Mouse (Mus musculus) spleen, postnatal 4 days (tissue): ENCODE results near the gene Sapcd1.
A peak's percentile ranks its signal among the peaks of the same experiment; 100 is the strongest.
"Not testable (repeated sequence)": the region's sequence is repeated elsewhere in the genome, so short reads cannot be mapped to it uniquely, and the experiment has no call there.

Experiments used
- DNase-seq, 2 experiments: peaks; one replicate each; pipeline ENCODE4 v3.0.0; 2022; ENCODE audit warnings: low spot score in 2 of 2

Sapcd1 gene

DNA sequence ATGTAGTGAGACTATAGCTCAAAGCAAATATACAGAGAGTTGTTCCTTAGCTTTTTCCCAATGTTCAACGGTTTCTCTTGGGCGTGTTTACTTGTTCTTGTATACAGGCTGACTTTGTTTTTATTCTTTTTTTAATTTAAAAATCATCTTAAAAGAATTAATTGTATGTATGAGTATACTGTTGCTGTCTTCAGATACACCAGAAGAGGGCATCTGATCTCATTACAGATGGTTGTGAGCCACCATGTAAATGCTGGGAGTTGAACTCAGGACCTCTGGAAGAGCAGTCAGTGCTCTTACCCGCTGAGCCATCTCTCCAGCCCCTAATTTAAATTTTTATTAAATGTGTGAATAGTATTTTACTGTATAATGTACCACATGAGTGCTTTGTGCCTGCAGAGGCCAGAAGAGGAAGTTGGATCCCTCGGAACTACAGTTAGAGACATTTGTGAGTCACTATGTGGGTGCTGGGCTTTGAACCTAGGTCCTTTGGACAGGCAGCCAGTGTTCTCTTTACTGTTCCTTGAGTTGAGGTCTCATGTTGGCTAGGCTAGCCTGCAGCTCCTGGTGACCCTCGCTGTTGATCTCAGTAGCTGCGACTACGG, 20.3 kb downstream of the Sapcd1 start:
- DNase-seq, result no peak

GRCm38 (mm10) chr17:35005902-35006301, 21.9 kb downstream of the Sapcd1 start:
- not testable (repeated sequence) for DNase-seq

- peak; percentile 10 to 59 for DNase-seq
Observed at GRCm38 (mm10) chr17:35005158-35005557, 22.7 kb downstream of the Sapcd1 start.

GRCm38 (mm10) chr17:35004075-35004717, 23.6 kb downstream of the Sapcd1 start:
- DNase-seq, result no peak

- no peak for DNase-seq
Observed at GRCm38 (mm10) chr17:35003022-35003838, 24.6 kb downstream of the Sapcd1 start.

DNA sequence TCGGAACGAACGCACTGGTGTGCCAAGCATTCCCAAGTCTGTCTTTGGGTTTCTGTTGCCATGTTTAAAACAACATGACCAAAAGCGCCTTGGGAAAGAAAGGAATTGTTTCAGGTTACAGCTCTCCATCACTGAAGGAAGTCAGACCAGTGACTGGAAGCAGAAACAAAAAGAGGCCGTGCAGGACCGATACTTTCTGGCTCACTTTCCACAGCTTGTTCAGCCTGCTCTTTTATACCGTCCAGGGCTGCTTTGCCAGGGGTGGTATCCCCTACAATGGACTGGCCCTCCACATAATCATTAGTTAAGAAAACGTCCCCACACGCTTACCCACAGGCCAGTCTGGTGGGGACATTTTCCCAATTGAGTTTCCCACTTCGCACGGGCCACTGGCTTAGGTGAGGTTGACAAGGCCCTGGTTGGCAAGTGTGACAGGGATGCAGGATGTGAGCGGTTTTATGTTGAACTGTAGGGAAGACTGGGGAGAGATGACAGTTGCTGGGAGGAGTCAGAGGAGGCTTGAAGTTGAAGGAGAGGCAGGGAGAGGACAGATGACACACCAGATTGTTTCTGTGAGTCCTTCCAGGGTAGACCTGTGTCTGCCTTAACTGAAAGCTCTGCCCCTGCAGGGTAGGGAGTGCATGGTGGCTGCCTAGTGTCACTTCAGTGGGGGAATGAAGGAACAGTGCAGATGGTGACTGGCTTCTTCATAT, 25.5 kb downstream of the Sapcd1 start:
- DNase-seq, result peak in 1 of 2 experiments; percentile 71

DNA sequence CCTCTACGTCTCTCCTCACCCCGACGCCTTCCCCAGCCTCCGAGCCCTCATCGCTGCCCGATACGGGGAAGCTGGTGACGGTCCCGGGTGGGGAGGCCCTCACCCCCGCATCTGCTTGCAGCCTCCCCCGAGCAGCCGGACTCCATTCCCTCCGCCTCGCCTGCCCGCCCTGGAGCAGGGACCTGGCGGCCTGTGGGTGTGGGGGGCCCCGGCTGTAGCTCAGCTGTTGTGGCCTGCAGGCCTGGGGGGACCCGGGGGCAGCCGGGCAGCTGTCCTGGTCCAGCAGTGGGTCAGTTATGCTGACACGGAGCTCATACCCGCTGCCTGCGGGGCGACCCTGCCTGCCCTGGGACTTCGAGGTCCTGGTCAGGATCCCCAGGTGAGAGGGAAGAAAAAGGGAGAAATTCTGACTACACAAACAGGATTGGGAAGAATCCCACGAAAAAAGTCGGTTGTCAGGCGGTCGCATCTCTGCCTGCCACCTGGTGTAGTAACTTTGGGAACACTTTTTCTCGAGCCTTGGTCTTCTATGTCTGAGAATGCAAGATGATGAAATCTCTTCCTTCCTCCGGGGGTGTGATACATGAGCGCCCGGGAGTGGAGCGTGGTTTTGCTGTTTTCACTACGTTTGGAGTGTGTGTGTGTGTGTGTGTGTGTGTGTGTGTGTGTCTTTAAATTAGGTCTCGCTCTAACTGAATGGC, 26.2 kb downstream of the Sapcd1 start:
- peak; percentile 54 to 82 for DNase-seq

DNA sequence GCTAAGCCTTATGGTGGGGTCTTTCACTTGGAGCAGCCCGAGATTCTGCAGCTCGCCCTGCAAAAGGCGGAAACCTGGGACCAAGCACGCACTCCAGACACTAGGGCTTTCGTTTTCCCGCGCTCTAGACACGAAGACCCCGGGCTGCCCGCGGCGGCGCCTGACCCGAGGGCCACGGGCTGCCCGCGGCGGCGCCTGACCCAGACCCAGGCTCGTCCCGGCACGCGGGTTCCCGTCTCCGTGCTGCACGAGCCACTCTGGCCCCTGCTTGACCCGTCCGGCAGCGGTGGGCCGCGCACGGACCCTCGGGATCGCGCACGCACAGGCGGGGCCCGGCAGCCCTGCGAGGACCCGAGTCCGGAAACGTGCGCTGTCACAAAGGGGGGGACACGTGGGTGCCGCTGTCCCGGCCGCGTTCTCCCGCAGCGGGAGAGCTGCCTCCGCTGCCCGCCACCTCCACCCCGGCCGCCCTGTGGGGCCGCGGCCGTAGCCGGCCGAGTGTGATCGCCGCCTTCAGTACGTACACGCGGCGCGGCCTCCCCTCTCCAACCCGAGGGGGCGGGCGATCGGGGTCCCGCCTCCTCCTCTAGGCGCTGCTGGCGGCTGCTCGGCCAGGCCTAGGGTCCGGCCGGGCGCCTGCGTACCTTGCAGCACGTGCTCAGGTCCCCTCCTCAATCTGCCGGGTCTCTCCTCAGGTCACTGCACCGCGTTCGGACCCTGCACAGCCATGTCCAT, 26.9 kb downstream of the Sapcd1 start, which contains the start of gene Vars:
Vars (plus strand) TSS at position 271 of the 735 bp plus-strand sequence.
- DNase-seq, result peak; percentile 85 to 94

DNA sequence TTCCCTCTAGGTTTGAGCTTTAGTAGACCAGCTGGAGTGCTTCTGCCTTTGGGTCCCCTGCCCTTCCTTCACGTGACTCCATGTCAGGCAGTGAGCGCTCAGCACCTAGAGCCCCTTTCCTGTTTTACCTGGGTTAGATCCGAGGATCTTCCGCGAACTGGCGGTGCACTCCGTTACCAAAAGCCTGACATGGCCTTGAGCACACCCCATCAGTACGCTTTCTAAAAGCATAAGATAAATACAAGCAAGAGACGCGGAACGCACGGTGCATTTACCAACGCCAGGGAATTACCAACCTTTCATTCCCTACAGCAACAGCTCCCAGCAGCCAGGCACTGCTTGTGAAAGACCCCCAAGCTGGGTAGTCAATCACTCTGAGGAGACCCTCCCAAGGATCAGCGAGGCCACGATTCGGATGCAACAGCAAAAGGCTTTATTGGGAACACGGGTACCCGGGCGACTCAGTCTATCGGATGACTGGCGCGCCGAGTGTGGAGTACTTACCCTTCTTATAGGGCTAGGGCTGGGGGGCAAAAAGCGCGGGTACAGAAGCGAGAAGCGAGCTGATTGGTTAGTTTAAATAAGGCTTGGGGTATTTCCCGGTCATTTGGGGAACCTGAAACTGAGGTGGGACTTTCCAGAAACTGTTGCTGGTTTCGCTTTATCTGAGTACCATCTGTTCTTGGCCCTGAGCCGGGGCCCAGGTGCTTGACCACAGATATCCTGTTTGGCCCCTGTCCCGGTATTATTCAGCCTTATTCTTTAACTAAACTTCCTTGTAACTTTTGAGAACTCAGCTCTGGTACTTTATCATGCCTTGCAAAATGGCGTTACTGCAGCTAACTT, 27.7 kb downstream of the Sapcd1 start:
- DNase-seq, result peak; percentile 63 to 76

GRCm38 (mm10) chr17:34998526-34999430, 29.0 kb downstream of the Sapcd1 start:
- no peak for DNase-seq

- no peak for DNase-seq
Observed at GRCm38 (mm10) chr17:34997142-34997483, 30.7 kb downstream of the Sapcd1 start.

DNA sequence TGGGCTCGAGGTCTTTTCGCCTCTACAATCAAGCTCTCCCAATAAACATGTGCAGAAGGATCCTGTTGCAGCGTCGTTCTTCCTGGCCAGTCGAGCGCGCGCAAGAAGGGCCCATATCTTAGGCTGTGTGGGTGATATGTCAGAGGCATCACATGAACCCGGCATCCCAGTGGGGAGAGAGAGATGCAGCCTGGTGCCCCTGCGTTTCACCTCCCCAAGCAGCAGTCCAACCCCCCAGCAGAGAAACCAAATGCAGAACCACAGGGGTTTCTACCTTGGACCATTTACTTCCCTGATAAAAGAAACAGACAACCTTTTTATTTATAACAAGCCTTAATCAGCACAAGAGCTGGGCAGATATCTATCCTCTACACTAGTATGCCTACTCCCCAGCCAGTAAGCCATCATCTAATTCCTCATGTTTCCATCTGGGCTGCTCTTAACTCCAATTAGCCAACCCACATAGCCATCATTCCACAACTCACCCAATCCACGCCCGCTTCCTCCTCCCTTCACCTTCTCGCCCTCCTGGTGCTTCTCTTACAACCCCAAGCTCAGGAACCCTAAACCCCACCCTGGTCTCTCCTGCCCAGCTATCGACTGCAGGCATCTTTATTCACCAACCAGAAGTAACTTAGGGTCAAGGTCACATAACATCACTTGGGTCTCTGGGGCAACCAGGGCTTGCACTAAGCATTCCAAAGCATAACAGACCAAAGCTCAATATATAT, 31.2 kb downstream of the Sapcd1 start:
- no peak for DNase-seq

DNA sequence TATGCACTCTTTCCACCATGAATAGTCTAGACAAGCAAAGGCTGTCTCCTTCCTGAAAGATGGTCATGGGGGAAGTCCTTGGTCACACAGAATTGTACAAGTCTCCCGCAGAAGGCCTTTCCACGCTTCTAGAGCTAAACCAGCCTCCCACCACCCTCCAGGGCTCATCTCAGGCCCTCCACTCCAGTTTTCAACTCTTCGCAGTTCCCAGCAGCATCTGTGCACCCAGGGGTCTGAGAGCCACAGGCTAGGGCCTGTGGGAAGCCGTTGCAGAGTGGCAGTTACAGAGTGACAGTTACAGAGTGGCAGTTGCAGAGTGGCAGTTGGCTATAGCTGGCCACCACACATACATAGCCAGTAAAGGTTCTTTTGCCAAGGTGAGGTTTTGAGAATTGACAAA, 31.9 kb downstream of the Sapcd1 start:
- DNase-seq, result not testable (repeated sequence)

DNA sequence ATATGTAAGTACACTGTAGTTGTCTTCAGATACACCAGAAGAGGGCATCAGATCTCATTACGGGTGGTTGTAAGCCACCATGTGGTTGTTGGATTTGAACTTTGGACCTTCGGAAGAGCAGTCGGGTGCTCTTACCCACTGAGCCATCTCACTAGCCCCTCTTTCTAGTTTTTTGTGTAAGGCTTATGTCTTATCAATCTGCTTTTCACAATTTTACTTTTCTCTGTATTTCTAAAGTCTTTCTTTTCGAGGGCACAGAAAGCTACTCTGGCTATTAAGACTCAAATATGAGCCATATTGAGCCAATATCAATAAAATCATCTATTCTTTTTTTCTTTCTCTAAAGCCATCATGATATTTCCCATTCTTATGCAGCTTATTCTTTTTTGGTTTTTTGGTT, 32.6 kb downstream of the Sapcd1 start:
- DNase-seq, result not testable (repeated sequence)

- no peak for DNase-seq
Observed at GRCm38 (mm10) chr17:34994751-34995150, 33.1 kb downstream of the Sapcd1 start.

- peak in 1 of 2 experiments; percentile 24 for DNase-seq
Observed at GRCm38 (mm10) chr17:34984218-34984617, 43.6 kb downstream of the Sapcd1 start.

GRCm38 (mm10) chr17:34982328-34982727, 45.5 kb downstream of the Sapcd1 start:
- DNase-seq, result no peak

GRCm38 (mm10) chr17:34981690-34982180, 46.1 kb downstream of the Sapcd1 start, which contains the start of gene Lsm2:
Gene Lsm2, plus strand, starts transcription at chr17:34981862.
- peak; percentile 88 to 94 for DNase-seq
